Mouse (Mus musculus): ENCODE measurements at regions not wholly inside any gene's neighbourhood (a gene's known extent, or its start where the extent isn't known, plus 50 kb on each side); places are given as distances from the start of the nearest gene placed in this dataset.

DNA sequence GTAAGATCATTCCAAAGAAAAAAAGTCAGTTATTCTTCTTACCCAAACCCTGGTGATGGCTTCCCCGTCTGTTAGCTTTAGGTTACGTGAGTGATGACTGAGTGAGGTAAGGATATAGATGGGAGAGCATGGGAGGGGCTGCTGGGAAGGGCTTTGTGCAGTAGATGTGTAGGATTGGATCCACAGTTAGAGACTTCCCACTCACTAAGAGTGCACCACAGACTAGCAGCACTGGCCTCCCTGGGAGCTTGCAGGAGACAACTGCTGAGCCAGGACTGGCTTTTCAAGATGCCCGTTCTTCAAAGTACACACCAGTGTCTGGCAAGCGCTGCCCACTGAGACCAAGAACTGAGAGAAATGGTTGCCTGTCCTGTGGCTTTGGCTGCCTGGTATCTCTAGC, 62.0 kb upstream of the Ifne start:
- DNase-seq (ENCODE audit: low spot score in 2 of 2) = no peak

DNA sequence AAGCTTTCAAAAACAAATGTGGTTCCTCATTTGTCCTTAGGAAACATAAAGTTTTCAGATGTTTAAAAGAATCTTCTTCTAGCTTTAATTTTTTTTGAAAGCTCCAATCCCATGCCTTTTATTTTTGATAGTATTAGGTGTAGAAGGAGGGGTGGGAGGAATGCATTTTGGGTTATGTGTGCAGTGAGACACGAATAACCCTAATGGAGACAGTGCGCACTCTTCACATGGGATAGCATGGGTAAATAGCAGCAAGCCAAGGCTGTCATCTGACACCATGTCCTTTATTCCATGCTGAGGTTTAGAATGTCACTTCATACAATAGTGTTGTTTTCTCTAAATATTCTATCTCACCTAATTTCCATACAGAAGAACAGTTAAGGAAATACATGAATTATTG, 60.7 kb upstream of the Ifne start:
- DNase-seq (ENCODE audit: low spot score in 2 of 2) = no peak

DNA sequence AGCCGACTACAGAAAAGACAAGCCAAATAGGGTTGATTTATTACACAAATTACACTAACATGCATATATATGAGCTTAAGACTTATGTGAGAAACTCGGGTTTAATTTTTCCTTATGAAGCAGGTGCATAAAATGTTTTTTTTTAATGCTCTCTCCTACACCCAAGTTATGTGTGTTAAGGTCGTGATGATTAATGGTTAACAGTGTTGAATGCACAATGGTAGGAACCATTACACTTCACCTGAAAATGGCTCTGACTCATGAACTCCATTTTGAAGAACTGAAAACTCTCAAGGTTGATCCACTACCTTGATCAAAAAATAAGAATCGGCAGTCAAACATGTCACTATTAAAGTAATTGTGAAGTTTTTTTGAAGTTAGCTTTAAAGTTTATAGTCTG, 59.4 kb upstream of the Ifne start:
- no peak for DNase-seq (ENCODE audit: low spot score in 2 of 2)

DNA sequence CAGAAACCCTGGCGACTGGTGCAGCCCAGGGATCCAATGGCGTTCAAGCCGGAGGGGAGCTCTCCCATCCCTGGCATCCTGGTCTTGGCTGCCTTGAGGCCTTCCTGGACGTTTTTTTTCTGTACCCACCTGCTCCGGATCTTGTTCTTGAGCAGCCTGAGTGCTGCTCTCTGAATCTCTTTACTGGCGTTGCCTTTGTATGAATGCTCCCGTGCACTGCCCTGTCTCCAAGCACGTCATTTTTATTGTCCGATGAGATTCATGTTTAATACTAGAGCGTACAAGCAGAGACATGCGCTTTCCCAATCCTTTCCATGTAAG, 58.7 kb upstream of the Ifne start:
- no peak for DNase-seq (ENCODE audit: low spot score in 2 of 2)

DNA sequence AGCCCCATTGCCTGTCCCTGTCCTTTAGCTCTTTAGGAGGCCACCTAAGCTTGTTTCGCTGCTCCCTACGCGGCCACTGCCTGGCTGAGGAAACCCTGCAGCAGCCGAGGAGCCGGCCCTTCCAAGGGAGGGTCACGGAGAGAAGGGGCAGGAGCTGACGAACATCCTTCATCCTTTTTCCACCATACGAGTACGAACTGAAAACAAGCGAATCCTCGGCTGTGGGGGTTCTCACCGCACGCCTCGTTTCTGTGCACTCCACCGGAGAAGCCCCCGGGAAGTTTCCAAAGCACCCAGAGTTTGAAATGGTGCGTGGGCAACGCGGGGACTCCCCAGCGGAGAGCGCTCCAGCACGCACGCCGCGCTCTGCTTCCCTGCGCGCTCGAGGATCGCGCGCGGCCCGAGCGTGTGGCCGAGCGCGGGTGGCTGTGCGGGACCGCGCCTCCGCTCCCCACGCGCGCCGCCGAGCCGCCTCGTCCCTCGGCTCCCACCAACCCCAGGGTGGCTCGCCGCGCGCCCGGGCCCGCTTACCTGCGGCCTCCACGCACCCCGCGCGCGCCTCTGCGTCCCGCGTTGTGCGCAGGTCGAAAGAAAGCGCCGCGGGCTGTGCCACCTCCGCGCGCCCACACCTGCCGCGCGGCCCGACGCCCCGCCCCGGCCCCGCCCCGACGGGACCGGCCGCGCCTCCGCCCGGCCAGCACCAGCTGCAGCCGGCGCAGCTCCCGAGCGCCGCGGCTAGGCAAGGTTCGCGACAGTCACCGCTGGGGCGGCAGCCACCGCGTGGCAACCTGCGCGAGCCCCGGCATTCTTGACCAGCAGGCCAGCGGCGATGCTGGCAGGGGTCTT, 58.1 kb upstream of the Ifne start:
- peak; percentile 23 to 64 for DNase-seq (ENCODE audit: low spot score in 2 of 2)

DNA sequence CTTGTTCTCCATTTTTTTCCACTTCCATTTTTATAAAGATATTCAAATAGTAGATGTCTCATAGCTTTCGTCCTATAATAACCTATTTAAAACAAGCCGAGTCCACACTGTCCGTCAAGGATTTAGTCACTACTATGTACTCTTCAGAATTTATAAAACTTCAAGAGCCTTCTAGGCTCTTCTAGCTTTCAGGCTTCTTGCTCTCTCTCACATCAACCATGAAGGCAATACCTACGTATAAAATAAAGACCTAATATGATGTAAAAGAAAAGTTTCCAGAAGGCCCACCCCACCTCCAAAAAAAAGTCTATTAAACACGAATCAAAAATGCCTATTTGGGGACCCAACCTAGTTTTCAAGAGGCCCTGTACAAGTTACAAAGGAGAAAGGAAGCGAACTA, 57.0 kb upstream of the Ifne start:
- DNase-seq (ENCODE audit: low spot score in 2 of 2) = no peak

DNA sequence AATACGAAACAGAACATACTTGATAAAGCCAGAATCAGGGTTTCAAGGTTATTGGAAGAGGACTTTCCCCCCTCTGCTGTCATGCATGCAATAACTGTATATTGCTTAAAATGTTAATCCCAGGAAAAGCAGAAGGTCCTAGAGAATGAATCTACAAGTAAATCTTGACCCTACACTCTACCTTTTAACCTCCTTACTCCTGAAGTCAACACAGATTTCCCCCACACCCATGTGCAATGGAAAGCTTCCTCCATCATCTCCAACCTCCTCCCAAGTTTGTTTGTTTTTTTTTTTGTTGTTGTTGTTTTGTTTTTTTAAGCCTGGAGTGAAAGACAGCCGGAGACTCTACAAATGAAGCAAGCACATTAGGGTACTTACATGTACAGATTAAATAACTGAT, 55.9 kb upstream of the Ifne start:
- no peak for DNase-seq (ENCODE audit: low spot score in 2 of 2)

DNA sequence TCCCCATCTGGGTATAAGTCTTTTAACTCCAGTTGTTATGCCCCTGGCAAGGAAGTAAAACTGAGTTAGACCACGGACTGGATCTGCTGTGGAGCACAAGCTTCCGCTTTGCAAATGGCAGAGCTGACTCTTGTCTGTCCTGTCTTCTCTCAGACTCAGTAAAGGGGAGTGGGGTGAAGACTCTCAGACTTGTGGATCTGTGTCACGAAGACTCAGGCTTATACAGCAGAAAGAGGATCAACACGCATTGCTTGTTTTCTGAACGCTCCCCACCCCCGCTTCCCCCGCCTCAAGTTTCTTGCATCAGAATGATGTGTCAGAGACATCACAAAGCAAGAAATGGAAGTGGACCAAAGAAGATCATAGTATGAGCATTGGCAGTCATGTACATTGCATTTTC, 55.3 kb upstream of the Ifne start:
- DNase-seq (ENCODE audit: low spot score in 2 of 2) = no peak

DNA sequence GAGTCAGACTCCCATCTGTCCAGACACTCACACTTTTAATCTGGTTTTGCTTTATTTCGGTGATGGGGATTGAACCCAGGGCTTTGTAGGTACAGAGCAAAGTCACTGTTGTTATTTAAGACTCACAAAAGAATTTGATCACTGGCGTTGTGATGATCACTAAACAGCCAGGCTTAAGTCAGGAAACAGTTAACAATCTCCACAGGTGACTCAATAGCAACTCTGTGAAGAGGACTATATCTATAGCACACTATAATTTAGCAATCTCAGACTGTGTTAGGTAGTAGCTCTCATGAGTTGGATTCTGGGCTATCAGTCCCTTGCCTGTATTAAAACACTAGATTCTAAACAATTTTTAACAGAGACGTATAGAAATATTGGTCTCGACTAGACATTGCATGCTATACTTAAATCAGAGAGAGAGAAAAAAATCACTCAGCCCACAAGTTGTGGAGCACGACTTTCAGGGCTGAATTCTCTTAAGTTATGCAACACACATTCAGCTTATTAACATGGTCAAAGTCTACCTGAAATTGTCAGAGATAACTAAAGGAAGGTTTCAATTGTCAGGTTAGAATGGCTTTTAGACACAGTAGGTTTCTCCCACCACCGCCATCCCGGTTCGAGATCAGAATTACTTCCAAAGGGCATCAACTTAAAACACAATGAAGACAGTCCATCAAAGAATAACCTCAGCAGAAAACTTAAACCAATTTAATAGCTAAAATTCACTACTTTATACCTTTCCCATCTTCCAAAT, 54.4 kb upstream of the Ifne start:
- no peak for DNase-seq (ENCODE audit: low spot score in 2 of 2)

DNA sequence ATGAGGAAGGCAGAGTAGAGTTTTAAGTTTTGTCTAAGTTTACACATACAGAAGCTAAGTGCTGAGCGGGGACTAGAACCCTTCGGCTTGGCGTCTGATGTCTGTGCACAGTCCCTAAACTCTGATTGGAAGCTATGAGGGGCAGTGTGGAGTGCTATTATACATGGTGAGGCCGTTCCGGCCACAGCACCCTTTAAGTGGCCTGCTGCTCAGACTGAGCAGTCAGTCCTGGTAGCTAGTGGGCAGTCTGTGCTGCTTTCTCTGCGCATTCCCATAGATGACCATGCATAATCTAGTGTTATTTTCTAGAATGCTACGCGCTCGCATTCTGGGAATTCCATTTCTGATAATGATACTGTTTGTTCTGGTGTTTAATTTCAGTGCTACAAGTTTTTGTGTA, 51.2 kb upstream of the Ifne start:
- DNase-seq (ENCODE audit: low spot score in 2 of 2) = no peak
